Mouse (Mus musculus): Measurements from ENCODE around the gene Col25a1. TPM values are rescaled to one million over a fixed set of nuclear protein-coding genes. Genes with fewer than 3 reads are reported as not detected.

Col25a1 gene
- 0.15 and 0.20 TPM in 2 replicates for polyA plus RNA-seq (2012; rRNA removed)

DNA sequence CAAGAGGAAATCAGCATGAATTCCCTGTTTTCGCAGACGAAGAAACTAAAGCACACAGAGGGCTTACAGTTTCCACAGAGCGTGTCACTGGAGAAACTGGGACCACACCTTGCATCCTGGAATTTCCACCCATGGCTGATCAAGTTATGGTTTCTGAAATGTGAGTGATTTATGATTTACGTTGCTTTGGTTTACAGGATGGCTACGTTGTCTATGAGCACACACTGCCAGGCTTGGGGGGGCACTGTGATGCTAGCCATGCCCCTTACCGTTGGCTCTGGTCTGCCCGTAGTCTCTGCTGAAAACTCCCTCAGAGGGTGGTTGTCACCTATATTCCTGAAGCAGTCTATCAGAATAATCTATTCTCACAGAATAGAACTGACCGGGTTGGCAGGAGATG lies at the start of gene Col25a1:
Gene Col25a1 (plus strand): TSS at position 301 of the 400 bp plus-strand sequence.
- DNase-seq (ENCODE audit: low read depth) = no peak

DNA sequence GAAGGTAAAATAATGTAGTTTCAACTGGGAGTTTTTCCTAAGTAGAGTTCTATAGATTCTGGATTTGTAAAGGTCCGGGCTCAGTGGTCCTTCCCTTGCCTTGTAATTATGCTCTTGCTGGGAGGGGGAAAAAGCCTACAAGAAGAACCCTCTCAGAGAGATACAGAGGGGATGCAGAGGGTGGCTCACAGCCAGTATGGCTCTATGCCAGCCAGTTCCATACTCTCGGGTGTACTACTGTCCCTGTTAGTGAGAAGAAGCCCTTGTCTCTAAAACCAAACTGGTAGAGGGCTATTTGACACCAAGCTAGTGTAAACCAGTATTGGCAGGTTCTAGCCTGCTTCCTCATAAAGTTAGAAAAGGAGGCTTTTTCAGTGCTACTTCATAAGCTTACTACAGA lies 48.0 kb upstream of the Col25a1 start:
- DNase-seq (ENCODE audit: low read depth) = no peak

DNA sequence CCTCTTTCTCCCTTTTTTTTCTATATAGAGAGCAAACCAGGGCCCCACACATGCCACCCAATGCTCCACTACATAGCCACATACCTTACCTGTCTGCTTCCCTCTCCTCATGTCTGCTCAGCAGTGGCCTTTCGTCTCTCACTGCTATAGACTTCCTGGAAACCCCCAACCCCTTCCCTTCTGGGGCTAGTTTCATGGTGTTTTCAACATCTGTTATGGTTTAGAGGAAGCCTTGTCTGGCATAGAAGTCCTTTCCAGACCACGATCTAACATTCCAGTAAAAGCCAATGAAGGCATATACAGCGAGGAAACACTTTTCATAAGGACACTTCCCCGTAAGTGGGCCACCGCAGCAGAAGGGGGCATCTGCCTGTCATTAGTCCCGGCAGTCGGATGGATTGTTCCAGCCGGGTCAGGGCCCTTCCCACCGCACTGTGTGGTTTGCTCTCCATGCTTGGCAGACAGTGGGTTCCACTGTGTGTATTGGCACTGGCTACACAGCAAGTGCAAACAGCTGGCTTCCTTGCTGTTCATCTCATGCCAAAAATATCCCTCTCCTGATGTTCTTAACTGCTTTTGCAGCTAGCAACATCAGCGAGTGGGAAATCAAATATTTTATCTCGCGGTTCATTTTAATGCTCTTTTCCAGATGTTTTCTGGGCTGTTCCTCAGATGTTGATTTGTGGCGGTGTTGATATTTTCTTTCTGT lies 44.8 kb upstream of the Col25a1 start:
- DNase-seq (ENCODE audit: low read depth) = no peak

DNA sequence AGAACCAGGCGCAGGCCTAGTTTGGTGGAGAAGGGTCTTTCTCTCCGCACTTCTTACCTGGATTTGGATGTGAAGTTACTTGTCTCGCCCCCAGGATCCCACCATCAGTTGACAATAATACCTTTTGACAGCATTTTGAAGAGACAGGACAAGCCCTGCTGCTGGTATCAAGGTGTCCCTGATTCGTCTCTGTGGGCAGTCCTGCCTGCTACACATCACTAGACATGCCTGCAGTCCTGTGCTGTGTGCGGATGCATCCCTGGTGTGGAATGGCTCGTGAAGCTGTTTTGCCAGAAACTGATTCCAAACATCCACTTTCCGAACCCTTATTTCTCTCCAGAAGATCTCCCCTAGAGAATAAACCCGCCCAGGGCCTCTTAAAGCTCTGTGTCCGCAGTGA lies 43.8 kb upstream of the Col25a1 start:
- DNase-seq (ENCODE audit: low read depth) = no peak

DNA sequence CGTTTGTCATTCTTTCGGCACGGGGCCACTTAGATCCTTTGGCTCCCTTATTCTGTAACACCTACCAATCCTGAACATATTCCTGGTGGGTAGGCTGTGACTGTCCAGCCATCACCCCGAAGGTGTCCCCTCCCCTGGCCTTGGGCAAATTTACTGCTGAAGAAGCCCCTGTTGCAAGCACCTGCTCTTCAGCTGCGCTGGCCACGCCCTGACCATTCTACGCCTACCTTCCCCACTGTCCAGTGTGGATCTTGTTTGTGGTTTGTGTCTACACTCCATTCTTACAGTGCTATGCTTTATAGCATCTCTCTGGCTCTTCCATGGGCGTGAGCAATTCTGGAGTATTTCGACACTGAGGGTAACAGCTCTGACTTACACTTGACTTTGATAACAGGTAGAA lies 42.6 kb upstream of the Col25a1 start:
- no peak for DNase-seq (ENCODE audit: low read depth)

DNA sequence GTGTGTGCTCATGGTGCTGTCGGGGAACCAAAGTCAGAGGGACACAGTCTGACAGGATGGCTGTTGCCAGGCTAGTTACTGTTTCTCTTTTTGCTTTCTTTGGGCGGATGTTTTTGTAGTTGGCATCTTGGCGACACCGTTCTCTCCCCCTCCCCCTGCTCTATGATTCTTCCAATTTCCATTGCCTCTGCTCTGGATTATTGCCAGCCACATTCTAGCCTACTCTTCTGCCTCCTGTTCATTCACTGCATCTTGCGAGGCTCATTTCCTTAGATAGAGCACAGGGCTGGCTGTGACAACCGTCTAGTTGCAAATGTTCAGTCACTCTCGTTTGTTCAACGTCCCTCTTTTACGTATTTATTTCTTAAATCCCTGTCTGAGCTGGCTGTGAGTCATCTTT lies 40.8 kb upstream of the Col25a1 start:
- no peak for DNase-seq (ENCODE audit: low read depth)

DNA sequence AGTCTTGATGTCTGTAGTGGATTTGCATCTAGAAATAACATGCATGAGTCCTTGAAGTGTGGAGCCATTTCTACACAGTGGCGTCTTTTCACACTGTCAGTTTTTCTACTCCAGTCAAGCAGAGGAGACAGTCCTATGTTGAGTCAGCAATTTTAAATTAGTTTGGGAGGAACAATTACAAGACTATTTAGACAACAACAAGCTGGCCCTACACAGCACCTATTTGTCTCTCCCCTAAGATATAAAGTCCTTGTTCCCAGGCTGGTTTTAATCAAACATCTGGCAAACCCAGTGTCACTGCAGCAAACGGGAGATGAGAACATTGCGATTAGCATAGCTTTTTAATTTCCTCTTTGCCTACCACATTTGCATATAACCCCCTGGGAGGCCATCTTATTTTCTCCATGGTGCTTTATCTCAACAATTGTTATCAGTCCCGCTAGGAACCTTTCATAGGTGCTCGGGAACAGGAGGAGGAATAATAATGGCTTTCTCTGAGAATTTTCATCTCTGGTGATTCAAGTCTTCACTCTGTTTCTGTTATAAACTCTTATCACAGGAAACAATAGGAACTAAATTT lies 37.1 kb upstream of the Col25a1 start:
- DNase-seq (ENCODE audit: low read depth) = no peak

DNA sequence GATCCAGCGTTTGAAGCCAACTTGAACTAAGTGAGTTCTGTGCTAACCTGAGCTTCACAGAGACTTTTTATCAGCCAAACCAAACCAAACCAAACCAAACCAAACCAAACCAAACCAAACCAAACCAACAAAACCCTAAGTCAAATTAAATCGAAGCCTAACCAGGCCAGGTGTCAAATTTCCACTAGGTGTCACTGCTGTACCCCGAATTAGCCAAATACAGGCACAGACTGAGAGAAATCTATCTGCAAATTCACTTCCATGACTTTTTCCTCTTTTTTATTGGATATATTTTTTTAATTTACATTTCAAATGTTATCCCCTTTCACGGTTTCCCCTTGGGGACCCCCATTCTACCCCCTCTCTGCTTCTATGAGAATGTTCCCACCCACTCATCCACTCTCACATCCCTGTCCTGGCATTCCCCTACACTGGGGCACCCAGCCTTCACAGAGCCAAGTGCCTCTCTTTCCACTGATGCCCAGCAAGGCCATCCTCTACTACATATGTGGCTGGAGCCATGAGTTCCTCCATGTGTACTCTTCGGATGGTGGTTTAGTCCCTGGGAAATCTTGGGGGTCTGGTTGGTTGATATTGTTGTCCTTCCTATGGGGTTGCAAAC lies 36.0 kb upstream of the Col25a1 start:
- DNase-seq (ENCODE audit: low read depth) = no peak

DNA sequence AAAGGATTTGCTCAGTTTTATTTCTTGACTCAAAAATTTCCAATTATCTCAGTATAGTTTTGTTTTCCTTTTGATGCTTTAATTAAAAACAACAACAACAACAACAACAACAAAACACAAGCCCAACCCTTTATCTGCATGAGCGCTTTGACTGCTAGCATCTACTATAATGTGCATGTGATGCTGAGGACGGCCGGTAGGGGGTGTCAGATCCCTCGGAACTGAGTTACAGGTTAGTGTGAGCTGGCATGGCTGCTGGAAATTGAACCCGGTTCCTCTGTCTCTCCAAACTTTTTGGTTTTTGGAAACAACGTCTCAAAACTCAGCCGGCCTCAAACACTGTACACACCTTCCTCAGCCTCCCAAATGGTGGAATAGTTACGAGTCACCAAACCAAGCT lies 27.8 kb upstream of the Col25a1 start:
- DNase-seq (ENCODE audit: low read depth) = no peak

DNA sequence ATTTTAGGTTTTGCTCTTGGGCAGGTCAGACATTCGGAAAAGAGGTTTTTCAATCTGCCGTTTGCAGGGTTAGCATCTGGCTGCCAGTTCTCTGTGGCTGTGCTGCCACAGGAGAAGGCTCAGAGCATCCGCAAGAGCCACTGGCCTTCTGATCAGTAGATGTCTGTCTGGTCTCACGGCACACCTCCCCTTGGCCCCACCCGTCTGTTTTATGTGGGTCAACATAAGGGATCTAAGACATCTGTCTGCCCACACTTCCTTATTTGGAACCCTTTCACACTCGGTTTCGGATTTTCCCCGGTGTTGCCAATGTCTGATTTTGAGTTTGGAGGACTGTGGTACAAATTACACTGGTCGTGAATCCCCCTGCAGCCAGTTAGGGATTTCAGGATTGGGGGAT lies 26.8 kb upstream of the Col25a1 start:
- no peak for DNase-seq (ENCODE audit: low read depth)

DNA sequence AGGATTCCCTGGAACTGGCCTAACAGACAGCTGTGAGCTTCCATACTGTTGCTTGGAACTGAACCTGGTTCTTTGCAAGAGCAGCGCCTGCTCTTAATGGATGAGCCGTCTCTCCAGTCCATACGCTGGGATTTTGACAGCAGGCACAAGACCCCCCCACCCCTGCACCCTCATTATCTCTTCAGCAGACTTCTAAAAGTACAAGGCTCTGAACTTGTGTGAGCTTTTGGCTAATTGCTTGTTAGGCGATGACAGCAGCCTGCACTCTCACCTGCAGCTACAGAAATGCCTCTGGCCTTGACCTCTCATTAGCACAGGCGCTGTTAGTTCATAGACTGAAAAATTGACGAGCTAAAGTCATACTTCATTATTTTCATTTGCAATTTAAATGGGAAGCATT lies 14.4 kb upstream of the Col25a1 start:
- no peak for DNase-seq (ENCODE audit: low read depth)

DNA sequence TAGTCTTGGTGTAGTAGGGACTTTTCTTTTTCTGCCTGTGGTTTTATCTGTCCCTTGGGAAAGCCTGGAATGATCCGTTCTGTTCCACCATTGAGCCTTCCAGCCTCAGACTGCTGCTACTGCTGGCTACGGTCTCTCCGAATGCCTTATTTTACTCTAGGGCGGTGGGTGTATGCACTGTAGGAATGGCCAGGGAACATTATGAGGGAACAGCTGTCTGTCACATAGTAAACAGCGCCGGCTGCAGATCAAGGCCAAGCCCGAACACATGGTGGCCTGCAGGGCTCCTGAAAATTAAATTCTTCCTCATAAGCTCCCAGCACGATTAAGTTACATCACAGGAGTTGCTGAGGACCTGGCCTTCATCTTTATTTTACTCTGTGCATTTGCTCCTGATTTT lies 3.5 kb upstream of the Col25a1 start:
- no peak for DNase-seq (ENCODE audit: low read depth)

DNA sequence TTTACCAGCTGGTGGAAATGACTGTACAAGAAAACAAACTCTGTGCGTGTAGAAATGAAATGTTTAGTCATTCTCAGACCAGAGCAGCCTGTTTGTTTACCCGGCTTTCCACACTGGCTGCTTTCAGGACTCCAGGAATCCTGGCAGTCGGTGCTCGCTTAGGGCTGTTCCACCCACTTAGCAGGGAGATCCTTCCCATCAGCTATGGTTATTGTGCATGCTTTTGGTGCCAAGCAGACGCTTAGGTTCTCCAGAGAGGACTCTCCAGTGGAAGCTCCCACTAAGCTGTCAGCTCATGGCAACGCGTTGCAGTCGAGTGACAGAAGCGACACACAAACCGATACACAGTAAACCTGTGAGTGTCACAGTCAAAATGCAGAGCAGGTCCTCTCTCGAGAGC lies 2.7 kb upstream of the Col25a1 start:
- no peak for DNase-seq (ENCODE audit: low read depth)

DNA sequence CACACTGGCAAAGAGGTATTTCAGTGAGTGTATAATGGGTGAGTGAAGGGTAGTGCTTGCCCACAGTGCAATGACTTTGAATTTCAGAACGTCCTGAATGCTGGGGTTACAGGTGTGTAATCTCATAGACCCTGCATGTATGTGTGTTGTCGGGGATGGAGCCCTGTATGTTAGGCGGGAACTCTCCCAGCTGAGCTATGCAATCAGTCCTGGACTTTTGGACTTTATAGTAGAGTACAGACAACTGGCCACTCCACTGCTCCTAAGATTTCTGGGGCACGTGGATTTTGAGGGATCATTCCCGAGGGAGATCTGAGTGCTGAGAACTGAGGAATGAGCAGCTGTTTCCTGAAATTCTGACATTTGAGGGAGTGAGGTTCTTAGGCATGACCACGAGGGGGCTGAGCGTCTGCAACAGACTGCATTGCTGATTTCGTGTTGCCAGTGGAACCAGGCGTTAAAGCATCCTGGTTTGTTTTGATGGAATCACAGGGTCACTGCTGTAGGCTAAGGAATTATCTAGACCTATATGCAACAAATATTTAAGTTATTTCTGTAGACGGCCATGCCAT lies 1.6 kb upstream of the Col25a1 start:
- no peak for DNase-seq (ENCODE audit: low read depth)

DNA sequence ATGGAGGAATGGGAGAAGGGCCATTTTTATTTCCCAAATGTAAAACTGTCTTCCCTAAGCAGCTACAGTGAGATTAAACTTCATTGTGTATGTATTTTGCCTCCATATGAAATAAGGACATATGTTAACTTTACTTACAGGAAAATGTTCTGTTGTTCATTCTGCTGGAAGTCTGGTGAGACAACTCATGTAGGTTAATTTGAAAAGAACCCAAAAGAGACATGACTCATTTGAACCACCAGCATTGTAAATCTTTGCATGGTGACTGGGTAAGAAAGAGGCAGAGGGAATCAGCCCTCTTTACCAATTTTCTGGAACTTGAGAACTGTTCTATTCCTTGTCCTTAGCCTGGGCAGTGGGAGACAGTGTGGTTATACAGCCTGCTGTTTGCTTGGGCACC lies 5.9 kb downstream of the Col25a1 start:
- no peak for DNase-seq (ENCODE audit: low read depth)

DNA sequence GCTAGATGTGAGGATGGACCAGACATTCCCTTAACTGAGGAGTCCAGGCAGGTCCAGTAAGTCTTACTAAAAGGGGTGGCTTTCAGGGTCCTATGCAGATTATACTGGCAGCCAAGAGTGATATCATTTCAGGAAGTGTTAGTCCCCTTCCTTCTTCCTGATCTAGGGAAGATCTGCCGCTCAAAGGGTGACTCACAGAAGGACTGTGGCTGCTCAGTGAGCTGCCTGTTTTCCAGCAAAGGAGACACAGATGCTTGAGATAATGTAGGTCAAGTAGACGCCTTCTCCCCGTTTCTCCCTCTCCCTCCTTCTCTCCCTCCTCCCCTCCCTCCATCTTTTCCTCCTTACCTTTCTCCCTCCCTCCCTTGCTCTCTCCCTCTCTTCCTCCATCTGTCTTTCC lies 6.3 kb downstream of the Col25a1 start:
- no peak for DNase-seq (ENCODE audit: low read depth)

DNA sequence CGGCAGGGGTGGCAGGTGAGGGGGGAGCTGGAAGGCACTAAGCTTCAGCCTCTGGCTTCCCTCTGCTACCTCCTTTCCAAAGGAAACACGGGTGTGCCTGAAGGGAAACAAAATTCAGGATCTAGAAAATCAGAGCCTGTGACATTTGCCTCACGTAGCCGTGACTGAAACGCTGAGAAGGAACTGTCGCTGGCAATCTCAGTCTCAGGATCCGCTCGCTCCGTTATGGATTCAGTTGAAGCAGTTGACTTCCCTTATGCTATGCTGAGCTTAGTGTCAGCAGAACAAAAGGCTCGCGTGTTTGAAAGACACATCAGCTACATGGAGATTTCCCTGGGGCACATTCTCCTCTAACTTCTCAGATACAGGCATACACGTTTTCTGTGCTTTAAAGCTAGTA lies 14.6 kb downstream of the Col25a1 start:
- no peak for DNase-seq (ENCODE audit: low read depth)

DNA sequence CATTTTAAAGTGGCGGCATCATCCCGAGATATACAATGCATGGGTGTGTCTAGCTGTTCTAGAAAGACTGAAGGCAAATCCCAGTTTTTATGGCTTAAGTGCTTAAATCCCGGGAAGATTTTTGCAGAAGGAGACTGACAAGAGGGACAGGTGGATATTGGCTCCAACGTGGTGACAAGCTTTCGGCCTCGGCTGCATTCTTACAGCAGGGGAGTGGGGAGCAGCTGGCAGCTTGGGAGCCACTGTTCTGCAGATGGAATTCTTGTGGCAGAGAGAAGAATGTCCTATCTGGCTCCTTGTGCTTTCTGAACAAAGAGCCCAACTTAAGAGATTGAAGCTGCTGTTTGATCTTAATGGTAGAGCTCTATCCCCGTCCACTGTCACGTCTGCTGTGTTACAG lies 16.5 kb downstream of the Col25a1 start:
- no peak for DNase-seq (ENCODE audit: low read depth)

DNA sequence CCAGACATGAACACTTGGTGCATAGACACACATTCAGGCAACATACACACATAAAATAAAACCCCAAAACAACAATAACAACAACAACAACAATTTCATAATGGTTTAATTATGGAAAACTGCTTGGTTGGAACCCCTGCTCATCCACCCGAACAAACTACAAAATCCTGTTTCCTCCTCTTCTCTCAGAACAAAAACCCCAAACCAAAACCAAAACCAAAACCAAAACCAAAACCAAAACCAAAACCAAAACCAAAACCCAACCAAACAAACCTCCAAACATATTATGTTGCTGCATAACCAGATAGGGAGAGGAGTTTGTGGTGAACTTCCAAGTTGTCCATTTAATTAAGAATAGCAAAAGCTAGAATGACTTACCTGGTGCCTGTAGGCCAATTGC lies 17.9 kb downstream of the Col25a1 start:
- DNase-seq (ENCODE audit: low read depth) = no peak

DNA sequence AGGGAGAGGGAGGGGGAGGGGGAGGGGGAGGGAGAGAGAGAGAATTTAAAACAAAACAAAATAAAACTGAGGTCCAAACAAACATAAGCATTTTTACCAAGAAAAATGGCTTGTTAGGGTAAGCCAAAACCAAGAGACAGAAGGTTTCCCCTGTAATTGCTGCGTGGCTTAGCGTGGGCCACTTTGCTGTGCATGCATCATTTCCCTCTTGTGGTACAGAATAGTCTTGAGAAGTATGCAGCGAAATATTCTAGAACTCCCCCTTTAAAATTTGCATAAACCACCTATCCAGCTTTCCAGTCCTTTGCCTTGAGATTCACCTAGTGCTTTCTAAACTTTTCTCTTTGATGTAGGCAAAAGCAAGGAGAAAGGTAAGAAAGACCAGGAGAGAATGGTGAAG lies 21.8 kb downstream of the Col25a1 start:
- no peak for DNase-seq (ENCODE audit: low read depth)

DNA sequence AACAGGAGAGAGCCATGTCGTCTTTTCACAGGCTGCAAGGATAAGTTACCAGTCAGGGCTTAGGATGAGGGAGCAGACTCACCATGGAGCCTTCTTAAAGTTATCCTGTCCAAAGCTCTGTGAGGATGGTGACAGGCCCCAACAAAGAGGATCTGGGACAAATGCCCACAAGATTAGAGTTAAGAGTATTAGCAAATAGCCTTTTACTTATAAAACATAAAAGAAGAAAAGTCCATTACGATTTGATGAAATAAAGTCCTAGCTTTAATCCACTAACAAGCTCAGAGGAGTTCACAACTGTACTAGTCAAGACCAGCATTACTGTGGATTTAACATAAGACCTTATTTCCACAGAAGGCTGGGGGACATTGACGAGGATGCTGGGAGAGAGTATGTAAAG lies 26.2 kb downstream of the Col25a1 start:
- DNase-seq (ENCODE audit: low read depth) = no peak

DNA sequence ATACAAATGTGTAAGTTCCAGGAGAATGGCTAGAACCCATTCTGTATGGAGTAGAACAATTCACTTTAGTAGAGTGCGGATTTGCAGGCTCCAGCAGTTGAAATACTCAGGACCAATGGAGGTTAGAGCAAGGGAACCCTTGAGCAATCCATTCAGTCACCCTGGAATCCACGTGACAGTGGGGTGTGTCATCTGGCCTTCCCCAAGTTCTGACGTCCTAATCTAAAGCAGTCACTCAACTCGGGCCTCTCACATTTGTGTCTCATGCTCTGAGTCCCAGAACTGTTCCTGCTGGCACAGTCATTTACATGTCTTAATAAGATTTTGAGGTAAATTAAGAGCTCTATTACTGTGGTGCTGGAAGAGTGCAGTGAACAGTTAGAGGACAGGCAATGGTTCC lies 28.6 kb downstream of the Col25a1 start:
- no peak for DNase-seq (ENCODE audit: low read depth)

DNA sequence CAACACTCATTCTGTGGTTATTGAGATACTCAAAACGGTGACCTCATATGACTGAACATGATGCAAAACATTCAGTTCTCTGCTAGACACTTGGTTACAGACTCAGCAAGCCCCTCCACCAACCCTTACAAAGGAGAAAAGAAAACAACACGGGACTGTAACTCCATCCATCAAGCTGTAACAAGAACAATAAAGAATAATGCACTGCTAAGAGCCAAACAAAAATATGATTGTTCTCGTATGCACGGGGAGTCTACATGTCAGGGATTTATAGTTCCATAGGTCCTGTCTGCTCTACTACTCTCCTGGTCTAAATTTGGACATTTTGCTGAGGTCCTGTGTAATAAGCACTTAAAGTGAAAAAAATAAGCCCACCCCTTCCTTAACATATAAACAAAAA lies 29.6 kb downstream of the Col25a1 start:
- DNase-seq (ENCODE audit: low read depth) = no peak
